Mouse (Mus musculus) CH12.LX (cell line): Measurements from ENCODE around the gene Slc7a15.

Experiments
- CTCF ChIP-seq, 2 experiments: IDR thresholded peaks in 1 of 2; conservative IDR thresholded peaks in 1 of 2; 2 replicates each; pipeline ENCODE4 v1.5.1; 2011 to 2012; ENCODE audit warnings: low read depth in 2 of 2, low read length in 2 of 2, improper control_type of control experiment in 1 of 2, inconsistent platforms in 1 of 2, mild to moderate bottlenecking in 1 of 2, moderate library complexity in 1 of 2
- E2F4 ChIP-seq: IDR thresholded peaks from 2 replicates; pipeline ENCODE4 v1.6.1; 2011; ENCODE audit warnings: low read depth, low read length, improper control_type of control experiment; ENCODE audit not compliant: insufficient replicate concordance
- RCOR1 ChIP-seq: conservative IDR thresholded peaks from 2 replicates; pipeline ENCODE4 v1.6.1; 2012; ENCODE audit warnings: low read depth, mild to moderate bottlenecking, inconsistent platforms, low read length, improper control_type of control experiment
- TBP ChIP-seq: conservative IDR thresholded peaks from 2 replicates; pipeline ENCODE4 v1.6.1; 2011; ENCODE audit warnings: low read depth, low read length, improper control_type of control experiment
- ZNF384 ChIP-seq: IDR thresholded peaks from 2 replicates; pipeline ENCODE4 v1.6.1; 2012; ENCODE audit warnings: low read depth, low read length, improper control_type of control experiment, inconsistent platforms

GRCm38 (mm10) chr12:8485247-8485646 lies 113.6 kb downstream of the Slc7a15 start:
- TF ChIP-seq RCOR1 (no peak), TBP (no peak), ZNF384 (no peak), CTCF (conservative IDR thresholded peaks at IDR 0.05 in 1 of 2, IDR thresholded peaks at IDR 0.05 in 1 of 2; ENCODE audit: low read depth in 2 of 2, low read length in 2 of 2) (no peak), E2F4 (no peak)
